Mouse (Mus musculus): ENCODE measurements around the gene Timm13. TPM values are rescaled to one million over a fixed set of nuclear protein-coding genes. Genes with fewer than 3 reads are reported as not detected.

The Timm13 gene
- polyA plus RNA-seq (2015; fragmentation: Nextera tagmentation; extraction: Ambion mirVana) = 326 and 357 TPM in 2 replicates

DNA sequence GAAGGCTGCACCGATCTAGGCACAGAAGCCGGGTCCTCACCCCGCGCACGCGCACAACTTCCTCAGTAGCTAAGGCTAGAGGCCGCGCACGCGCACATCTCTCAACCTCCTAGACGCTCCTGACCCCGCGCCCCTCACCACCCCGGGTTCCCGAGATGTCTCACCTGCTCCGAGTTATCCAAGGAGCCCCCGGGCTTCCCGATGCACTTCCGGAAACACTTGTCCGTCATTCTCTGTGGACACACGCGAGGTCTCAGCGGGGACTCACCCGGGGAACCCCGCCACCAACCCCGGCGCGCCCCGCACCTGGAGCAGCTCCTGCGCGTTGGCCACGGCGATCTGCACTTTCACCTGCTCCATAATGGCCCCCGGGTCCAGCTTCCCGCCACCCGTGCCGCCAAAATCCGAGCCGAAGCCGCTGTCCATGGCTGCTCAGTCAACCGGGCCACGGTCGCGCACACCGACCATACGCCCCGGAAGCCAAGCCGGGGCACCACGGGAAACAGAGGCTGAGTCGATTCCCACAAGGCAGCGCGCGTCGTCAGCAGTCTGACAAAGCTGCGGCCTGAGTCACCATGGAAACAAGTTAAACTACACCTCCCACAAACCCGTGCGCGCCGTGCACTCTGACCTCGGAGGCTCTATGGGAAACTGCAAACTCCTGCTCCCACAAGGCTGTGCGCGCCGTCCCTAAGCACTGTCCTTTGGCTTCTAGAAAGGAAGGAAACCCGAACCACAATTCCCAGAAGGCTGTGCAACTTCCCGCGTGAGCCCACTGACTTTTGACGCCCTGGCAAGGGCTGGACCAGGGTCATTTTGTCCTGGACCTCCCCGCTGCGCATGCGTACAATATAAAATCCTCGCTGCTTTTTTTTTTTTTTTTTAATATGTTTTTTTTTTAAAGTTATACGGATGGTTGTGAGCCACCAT is at the start of gene Timm13:
Timm13 (minus strand) TSS at position 652 of the 930 bp plus-strand sequence.
- under 1% methylated on average over 72 of the region's 72 CpGs for WGBS
- peak within 1 kb of the TSS; percentile 85 for H3K27ac ChIP-seq (replicated peaks)
- peak within 1 kb of the TSS; percentile 90 for H3K4me2 ChIP-seq (replicated peaks)
- no peaks in the 10 kb centered on the region for H3K9me3 ChIP-seq
- peak within 1 kb of the TSS; percentile 69 for H3K4me3 ChIP-seq
- peak; percentile 95 for ATAC-seq (replicated peaks)
- peaks cover 17% of the 10 kb centered on the region for H3K4me1 ChIP-seq
- H3K36me3 ChIP-seq = peaks cover 40% of the 10 kb centered on the region
- no peaks in the 10 kb centered on the region for H3K27me3 ChIP-seq
- H3K9ac ChIP-seq (replicated peaks) = peak within 1 kb of the TSS; percentile 70

DNA sequence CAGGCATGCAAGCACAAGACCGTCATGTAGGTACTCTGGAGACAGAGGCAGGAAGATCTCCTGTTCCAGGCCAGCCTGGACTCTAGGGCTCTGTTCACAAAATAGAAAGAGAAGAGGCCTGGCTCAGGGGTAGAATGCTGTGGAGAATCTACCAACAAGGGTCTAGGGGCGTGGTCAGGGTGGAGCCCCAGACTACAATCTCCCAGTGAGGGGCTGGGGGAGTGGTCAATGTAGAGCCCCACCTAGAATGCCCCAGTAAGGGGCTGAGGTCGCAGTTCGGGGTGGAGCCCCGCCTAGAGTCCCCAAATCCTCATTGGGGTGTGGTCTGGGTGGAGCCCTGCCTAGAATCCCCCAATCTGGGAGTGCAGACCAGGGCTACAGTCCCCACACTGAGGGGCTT is 49.5 kb upstream of the Timm13 start:
- H3K4me3 ChIP-seq = no peak overlapping the region
- WGBS = 31% methylated on average over 5 of the region's 5 CpGs
- 0 out of 2 replicates have a peak, but pooled peaks cover 3% of the 10 kb centered on the region for H3K4me1 ChIP-seq
- no peaks in the 10 kb centered on the region for H3K27me3 ChIP-seq
- no peak for ATAC-seq (replicated peaks)
- no peak overlapping the region for H3K4me2 ChIP-seq (replicated peaks)
- H3K9ac ChIP-seq (replicated peaks) = no peak overlapping the region
- no peak overlapping the region for H3K27ac ChIP-seq (replicated peaks)
- H3K36me3 ChIP-seq = no peaks in the 10 kb centered on the region
- H3K9me3 ChIP-seq = no peaks in the 10 kb centered on the region

DNA sequence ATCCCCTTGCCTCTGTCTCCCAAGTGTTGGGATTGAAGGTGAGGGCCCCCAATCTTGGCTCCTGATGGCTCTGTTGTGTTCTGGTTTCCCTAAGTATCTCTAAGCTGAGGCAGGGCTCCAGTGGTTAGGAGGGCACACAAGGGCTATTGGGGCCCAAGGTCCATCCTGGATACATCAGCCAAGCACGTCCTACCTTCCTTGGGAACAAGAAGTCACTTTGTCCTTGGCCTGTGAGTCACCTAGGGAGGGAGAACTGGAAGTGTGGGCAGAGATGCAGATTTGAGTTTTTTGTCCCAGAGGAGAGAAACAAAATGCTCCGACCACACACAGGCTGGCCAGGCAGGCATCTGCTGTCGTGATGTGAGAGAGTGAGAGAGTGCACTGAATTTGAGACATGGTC is 48.3 kb upstream of the Timm13 start:
- Histone ChIP-seq H3K4me1 (0 out of 2 replicates have a peak, but pooled peaks cover 3% of the 10 kb centered on the region), H3K27ac (replicated peaks) (no peak overlapping the region), H3K4me3 (no peak overlapping the region), H3K36me3 (no peaks in the 10 kb centered on the region), H3K4me2 (replicated peaks) (no peak overlapping the region), H3K9ac (replicated peaks) (no peak overlapping the region), H3K27me3 (no peaks in the 10 kb centered on the region), H3K9me3 (no peaks in the 10 kb centered on the region)
- WGBS = 80% methylated on average over 3 of the region's 3 CpGs
- ATAC-seq (replicated peaks) = no peak

DNA sequence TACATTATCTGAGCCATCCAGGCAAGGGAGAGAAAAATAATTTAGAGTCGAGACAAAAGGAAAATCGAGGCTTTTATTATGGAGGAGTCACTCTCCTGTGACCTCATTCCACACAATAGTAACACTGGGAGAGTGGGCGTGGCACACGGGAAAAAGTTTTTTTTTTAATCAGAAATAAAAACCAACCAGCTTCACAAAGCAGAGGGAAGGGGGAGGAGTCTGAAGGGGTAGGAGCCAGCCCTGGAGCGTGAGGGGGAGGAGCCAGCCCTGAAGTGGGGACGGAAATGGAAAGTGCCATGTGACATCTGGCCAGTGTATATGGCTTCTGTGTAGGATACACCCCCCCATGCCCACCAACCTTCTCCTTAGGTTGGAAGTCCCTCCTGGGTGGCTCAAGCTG is 47.8 kb upstream of the Timm13 start:
- Histone ChIP-seq H3K4me2 (replicated peaks) (no peak overlapping the region), H3K4me3 (no peak overlapping the region), H3K27ac (replicated peaks) (no peak overlapping the region), H3K27me3 (no peaks in the 10 kb centered on the region), H3K36me3 (no peaks in the 10 kb centered on the region), H3K4me1 (0 out of 2 replicates have a peak, but pooled peaks cover 3% of the 10 kb centered on the region), H3K9ac (replicated peaks) (no peak overlapping the region), H3K9me3 (no peaks in the 10 kb centered on the region)
- no peak for ATAC-seq (replicated peaks)
- 20% methylated on average over 6 of the region's 6 CpGs for WGBS

DNA sequence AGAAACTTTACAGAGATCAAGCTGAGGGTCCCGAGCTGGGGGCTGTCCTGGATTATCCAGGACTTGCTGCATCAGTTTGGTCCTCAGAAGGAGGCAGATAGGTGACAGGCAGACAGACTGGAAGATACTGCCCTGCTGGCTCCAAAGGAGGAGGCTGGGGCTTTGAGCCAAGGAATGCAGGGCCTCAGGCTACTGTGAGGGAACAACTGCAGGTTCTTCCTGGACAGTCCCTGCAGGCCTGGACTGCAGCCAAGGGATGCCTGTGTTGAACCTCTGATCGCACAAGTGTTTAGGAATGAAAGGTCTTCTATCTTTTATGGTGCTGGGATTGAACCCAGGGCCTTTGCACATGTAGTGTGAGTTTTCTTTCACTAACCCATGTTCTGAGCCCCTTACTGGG is 47.0 kb upstream of the Timm13 start:
- H3K9me3 ChIP-seq = no peaks in the 10 kb centered on the region
- no peak overlapping the region for H3K27ac ChIP-seq (replicated peaks)
- H3K27me3 ChIP-seq = no peaks in the 10 kb centered on the region
- WGBS = 42% methylated on average over 2 of the region's 2 CpGs
- no peaks in the 10 kb centered on the region for H3K36me3 ChIP-seq
- H3K4me2 ChIP-seq (replicated peaks) = no peak overlapping the region
- no peak overlapping the region for H3K4me3 ChIP-seq
- no peak overlapping the region for H3K9ac ChIP-seq (replicated peaks)
- 0 out of 2 replicates have a peak, but pooled peaks cover 3% of the 10 kb centered on the region for H3K4me1 ChIP-seq
- ATAC-seq (replicated peaks) = no peak

DNA sequence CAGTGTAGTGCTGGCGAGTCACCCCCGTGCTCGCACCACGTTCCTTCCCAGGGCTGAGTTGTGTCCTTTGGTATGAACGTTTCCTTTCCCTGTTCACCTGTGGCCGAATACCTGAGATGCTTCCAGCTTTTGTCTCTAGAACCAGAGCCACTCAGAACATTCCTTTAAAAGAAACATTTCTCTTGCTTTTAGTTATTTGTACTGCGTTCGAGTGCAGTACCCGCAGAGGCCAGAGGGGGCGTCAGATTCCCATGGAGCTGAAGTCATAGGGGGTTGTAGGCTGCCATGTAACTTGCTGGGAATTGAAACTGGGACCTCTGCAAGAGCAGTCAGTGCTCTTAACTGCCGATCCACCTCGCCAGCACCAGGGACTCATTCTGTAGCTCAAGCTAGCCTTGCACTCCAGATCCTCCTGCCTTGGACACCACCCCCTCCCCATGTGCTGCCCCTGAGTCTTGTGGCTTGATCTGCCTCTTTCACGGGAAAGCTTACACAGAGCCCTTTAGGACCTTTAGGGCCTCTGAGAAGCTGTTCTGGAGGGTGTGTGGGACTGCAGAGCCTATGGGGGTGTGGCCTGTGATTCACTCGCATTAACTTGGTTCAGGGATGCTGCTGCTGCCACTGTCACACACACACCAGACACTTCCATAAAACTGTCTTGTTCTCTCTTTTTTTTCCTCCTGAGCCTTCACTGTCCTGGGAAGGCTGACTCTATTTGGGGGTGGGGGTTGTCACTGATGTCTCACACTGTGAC is 46.1 kb upstream of the Timm13 start:
- ATAC-seq (replicated peaks) = no peak
- Histone ChIP-seq H3K4me2 (replicated peaks) (no peak overlapping the region), H3K4me3 (no peak overlapping the region), H3K9me3 (no peaks in the 10 kb centered on the region), H3K4me1 (0 out of 2 replicates have a peak, but pooled peaks cover 3% of the 10 kb centered on the region), H3K27me3 (no peaks in the 10 kb centered on the region), H3K36me3 (no peaks in the 10 kb centered on the region), H3K9ac (replicated peaks) (no peak overlapping the region), H3K27ac (replicated peaks) (no peak overlapping the region)
- 67% methylated on average over 14 of the region's 14 CpGs for WGBS

DNA sequence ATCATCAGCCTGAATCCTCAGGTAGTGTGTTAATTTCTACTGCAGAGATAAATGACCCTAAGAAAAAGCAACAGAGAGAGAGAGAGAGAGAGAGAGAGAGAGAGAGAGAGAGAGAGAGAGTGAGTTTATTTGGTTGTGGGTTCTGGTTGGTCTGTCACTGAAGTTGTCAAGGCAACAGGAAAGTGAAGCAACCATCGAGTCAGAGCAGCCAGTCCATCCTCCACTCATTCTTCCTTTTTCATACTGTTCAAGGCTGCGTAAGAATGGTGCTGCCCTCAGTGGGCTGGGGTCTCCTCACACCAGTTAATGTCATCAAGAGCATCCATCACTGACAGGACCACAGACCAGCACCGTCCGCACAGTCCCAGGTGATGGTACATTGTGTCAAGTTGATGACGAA is 43.5 kb upstream of the Timm13 start:
- no peak overlapping the region for H3K4me3 ChIP-seq
- no peak overlapping the region for H3K4me2 ChIP-seq (replicated peaks)
- no peaks in the 10 kb centered on the region for H3K9me3 ChIP-seq
- peaks cover 19% of the 10 kb centered on the region for H3K4me1 ChIP-seq
- no peak overlapping the region for H3K27ac ChIP-seq (replicated peaks)
- H3K27me3 ChIP-seq = no peaks in the 10 kb centered on the region
- WGBS = 90% methylated on average over 5 of the region's 5 CpGs
- no peaks in the 10 kb centered on the region for H3K36me3 ChIP-seq
- no peak for ATAC-seq (replicated peaks)
- H3K9ac ChIP-seq (replicated peaks) = no peak overlapping the region

DNA sequence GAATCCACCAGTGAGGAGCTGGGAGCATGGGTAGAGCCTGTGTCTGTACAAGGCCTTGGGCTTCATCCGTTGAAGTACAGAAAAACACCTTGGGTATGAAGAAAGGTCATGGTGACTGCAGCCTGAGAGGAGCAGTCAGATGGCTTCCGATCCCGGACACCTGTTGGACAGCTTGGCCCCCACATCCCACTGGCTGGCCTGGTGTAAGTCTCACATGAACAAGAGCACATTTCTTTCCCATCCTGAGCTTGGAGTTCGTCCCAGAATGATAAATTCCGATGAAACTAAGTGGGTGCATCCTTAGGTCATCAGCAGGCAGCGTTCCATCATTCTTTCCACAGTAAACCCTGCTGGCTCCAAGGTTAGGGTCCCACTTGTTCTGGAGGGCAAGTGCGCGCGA is 42.9 kb upstream of the Timm13 start:
- WGBS = 80% methylated on average over 9 of the region's 9 CpGs
- Histone ChIP-seq H3K27ac (replicated peaks) (no peak overlapping the region), H3K9ac (replicated peaks) (no peak overlapping the region), H3K27me3 (no peaks in the 10 kb centered on the region), H3K9me3 (no peaks in the 10 kb centered on the region), H3K4me3 (no peak overlapping the region), H3K4me1 (peaks cover 23% of the 10 kb centered on the region), H3K36me3 (no peaks in the 10 kb centered on the region), H3K4me2 (replicated peaks) (no peak overlapping the region)
- no peak for ATAC-seq (replicated peaks)

DNA sequence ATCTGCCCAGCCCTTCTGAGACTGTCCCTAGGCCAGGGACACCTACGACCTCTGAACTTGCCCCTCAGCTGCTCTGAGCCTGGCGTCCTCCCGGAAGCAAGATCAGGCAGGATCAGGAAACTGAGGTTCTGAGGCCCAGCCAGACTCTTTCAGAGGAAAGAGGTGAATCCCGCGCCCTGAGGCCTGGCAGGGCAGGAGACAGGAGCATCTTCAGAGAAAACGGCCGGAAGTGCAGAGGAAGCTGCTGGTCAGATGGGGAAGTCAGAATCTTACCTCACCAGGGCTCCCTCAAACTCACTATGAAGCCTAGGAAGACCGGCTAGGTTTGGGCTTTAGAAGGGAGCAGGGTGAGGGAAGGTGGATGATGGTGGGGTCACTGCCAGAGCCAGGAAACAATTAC is 42.1 kb upstream of the Timm13 start:
- no peak overlapping the region for H3K9ac ChIP-seq (replicated peaks)
- peaks cover 28% of the 10 kb centered on the region for H3K4me1 ChIP-seq
- no peak overlapping the region for H3K27ac ChIP-seq (replicated peaks)
- WGBS = 69% methylated on average over 8 of the region's 8 CpGs
- no peak overlapping the region for H3K4me3 ChIP-seq
- no peak overlapping the region for H3K4me2 ChIP-seq (replicated peaks)
- no peak for ATAC-seq (replicated peaks)
- H3K36me3 ChIP-seq = no peaks in the 10 kb centered on the region
- no peaks in the 10 kb centered on the region for H3K9me3 ChIP-seq
- H3K27me3 ChIP-seq = no peaks in the 10 kb centered on the region

DNA sequence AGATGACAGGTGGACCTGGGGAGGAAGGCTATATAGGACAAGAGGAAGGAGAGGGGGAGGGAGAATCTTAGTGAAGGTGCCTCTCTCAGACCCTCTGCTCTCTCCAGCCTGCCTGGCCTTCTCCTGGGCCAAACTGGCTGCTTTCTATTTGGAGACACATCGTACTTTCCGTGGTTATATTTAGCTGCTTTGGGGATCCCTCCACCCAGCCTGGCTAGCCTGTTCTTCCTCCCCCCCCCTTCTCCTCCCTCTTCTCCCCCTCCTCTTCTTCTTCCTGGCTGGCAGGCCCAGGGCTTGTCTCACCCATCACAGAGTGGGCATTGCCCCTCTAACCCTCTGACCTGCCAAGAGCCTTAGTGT is 40.2 kb upstream of the Timm13 start:
- WGBS = 71% methylated on average over 2 of the region's 2 CpGs

DNA sequence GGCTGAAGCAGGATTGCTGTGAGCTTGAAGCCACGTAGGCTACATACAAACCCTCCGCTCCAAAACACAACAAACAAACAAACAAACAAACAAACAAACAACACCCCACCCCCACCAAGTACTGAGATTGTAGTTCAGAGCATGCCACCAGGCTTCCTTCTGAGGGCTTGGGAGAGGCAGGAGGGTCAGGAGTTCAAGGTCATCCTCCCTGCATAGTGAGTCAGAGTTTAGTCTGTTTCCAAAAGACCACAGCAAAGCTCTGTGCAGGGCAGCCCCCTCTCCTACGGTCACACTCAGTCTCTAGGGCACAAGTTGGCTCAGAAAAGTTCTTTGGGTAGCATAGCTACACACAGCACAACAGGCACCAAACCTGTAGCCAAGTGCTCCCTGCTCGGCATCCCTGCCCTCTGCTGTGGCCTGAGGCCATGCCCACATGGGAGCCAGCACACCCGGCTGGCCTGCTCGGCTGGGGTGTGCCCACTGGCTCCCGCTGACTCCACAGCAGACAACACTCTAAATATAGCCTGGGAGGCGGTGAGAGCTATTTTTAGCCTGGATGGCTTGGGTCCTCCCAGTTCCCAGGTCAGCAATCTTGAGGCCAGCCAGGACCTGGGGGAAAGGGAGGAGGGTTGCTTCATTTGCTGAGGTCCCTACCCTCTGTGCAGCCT is 39.7 kb upstream of the Timm13 start:
- Histone ChIP-seq H3K4me1 (peaks cover 47% of the 10 kb centered on the region), H3K4me3 (peak overlapping the region; percentile 44), H3K4me2 (replicated peaks) (peak overlapping the region; percentile 76), H3K27ac (replicated peaks) (peak overlapping the region; percentile 68), H3K9ac (replicated peaks) (peak overlapping the region; percentile 54), H3K27me3 (no peaks in the 10 kb centered on the region), H3K9me3 (no peaks in the 10 kb centered on the region), H3K36me3 (no peaks in the 10 kb centered on the region)
- no peak for ATAC-seq (replicated peaks)
- WGBS = 57% methylated on average over 8 of the region's 8 CpGs

More for the DNA sequence above, 40.2 kb upstream of the Timm13 start:
- ATAC-seq (replicated peaks) = no peak
- H3K9ac ChIP-seq (replicated peaks) = no peak overlapping the region
- H3K9me3 ChIP-seq = no peaks in the 10 kb centered on the region
- H3K27ac ChIP-seq (replicated peaks) = no peak overlapping the region
- no peaks in the 10 kb centered on the region for H3K36me3 ChIP-seq
- no peak overlapping the region for H3K4me3 ChIP-seq
- H3K4me1 ChIP-seq = peaks cover 42% of the 10 kb centered on the region
- H3K27me3 ChIP-seq = no peaks in the 10 kb centered on the region
- no peak overlapping the region for H3K4me2 ChIP-seq (replicated peaks)

DNA sequence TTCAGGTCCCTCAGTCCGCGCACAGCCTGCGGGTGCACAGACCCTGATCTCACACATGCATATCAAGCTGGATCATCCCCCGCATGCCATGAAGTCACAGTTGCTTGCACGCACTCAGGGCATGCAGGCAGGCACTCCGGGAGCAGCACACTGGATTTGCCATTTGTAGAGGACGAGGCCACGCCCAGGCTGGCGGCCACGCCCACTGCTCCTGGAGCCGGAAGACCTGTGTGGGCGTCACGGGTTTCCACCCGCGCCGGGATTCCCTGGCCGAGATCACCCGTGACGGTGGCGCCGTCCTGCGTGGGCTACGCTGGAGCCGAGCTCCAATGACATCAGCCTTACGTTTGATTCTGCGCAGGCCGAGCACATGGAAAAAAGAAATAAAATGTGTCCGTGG is 38.9 kb upstream of the Timm13 start:
- Histone ChIP-seq H3K9ac (replicated peaks) (peak overlapping the region; percentile 54), H3K4me3 (peak overlapping the region; percentile 44), H3K36me3 (no peaks in the 10 kb centered on the region), H3K4me1 (peaks cover 50% of the 10 kb centered on the region), H3K27ac (replicated peaks) (peak overlapping the region; percentile 68), H3K9me3 (no peaks in the 10 kb centered on the region), H3K27me3 (peaks cover 7% of the 10 kb centered on the region), H3K4me2 (replicated peaks) (peak overlapping the region; percentile 76)
- peak; percentile 65 for ATAC-seq (replicated peaks)
- 3% methylated on average over 28 of the region's 28 CpGs for WGBS
